Mouse (Mus musculus): ENCODE results near the gene Atr.
"Not testable (repeated sequence)": the region's sequence is repeated elsewhere in the genome, so short reads cannot be mapped to it uniquely, and the experiment has no call there.

Gene Atr

GRCm38 (mm10) chr9:95953658-95954057 is 96.3 kb downstream of the Atr start:
- no peak for DNase-seq

- peak; percentile 53 for DNase-seq
These were observed 96.8 kb downstream of the Atr start for GRCm38 (mm10) chr9:95954226-95954584.

- peak; percentile 91 for DNase-seq
These were observed 97.4 kb downstream of the Atr start, which contains the start of gene Xrn1 for GRCm38 (mm10) chr9:95954585-95955461. Gene Xrn1, plus strand, starts transcription at chr9:95954760.

GRCm38 (mm10) chr9:95957611-95958010 is 100.2 kb downstream of the Atr start:
- no peak for DNase-seq

- no peak for DNase-seq
These were observed 100.8 kb downstream of the Atr start for GRCm38 (mm10) chr9:95958041-95958730.

- not testable (repeated sequence) for DNase-seq
These were observed 101.3 kb downstream of the Atr start for GRCm38 (mm10) chr9:95958731-95959105.

- no peak for DNase-seq
These were observed 101.8 kb downstream of the Atr start for GRCm38 (mm10) chr9:95959246-95959645.

GRCm38 (mm10) chr9:95959732-95960428 is 102.5 kb downstream of the Atr start:
- DNase-seq = no peak

- no peak for DNase-seq
These were observed 103.7 kb downstream of the Atr start for GRCm38 (mm10) chr9:95961058-95961457.

- DNase-seq = no peak
These were observed 106.6 kb downstream of the Atr start for GRCm38 (mm10) chr9:95964037-95964436.

- no peak for DNase-seq
These were observed 120.9 kb downstream of the Atr start for GRCm38 (mm10) chr9:95978279-95978678.

- DNase-seq = no peak
These were observed 122.5 kb downstream of the Atr start for GRCm38 (mm10) chr9:95979896-95980295.

GRCm38 (mm10) chr9:95992255-95992654 is 134.9 kb downstream of the Atr start:
- DNase-seq = no peak

All from layer of hippocampus, adult 9-11 months (tissue).